Mouse (Mus musculus) CH12.LX (cell line): ENCODE results near the gene Atad1. TPM values are rescaled to one million over a fixed set of nuclear protein-coding genes. Genes with fewer than 3 reads are reported as not detected.

Source experiments
- DNase-seq: peaks from one replicate; pipeline ENCODE4 v3.0.0-alpha.2; 2013; ENCODE audit errors: extremely low read depth
- H3K27ac ChIP-seq: 2 replicates; pipeline ENCODE4 v1.5.1; 2012; ENCODE audit warnings: low read depth, mild to moderate bottlenecking, control low read depth, moderate library complexity; ENCODE audit not compliant: insufficient read depth
- H3K27me3 ChIP-seq: replicated peaks from 2 replicates; pipeline ENCODE3; 2012; ENCODE audit warnings: inconsistent platforms
- H3K36me3 ChIP-seq, 2 experiments: replicated peaks in 1 of 2; 2 replicates each; pipeline versions ENCODE3 to v1.6.1; 2012; ENCODE audit warnings: inconsistent platforms in 1 of 2, low read length in 1 of 2, mild to moderate bottlenecking in 1 of 2, mixed read lengths in 1 of 2, moderate library complexity in 1 of 2; ENCODE audit not compliant: control insufficient read depth in 1 of 2, insufficient read depth in 1 of 2
- H3K4me1 ChIP-seq, 2 experiments: 2 replicates each; pipeline ENCODE4 v1.6.1; 2012; ENCODE audit warnings: inconsistent platforms in 1 of 2, moderate library complexity in 1 of 2; ENCODE audit not compliant: insufficient read depth in 2 of 2, control insufficient read depth in 1 of 2
- H3K4me2 ChIP-seq: 2 replicates; pipeline ENCODE4 v1.6.1; 2012; ENCODE audit warnings: low read depth, mild to moderate bottlenecking, control low read depth; ENCODE audit not compliant: poor library complexity, insufficient read depth, severe bottlenecking
- H3K4me3 ChIP-seq, 3 experiments: fragments of 150-350 bp in 1 of 3; sonication (generic) in 1 of 3; replicated peaks in 1 of 3; 2 replicates each; pipeline versions ENCODE3 to v1.5.1; 2011 to 2012; ENCODE audit warnings: low read depth in 2 of 3, low read length in 2 of 3, mild to moderate bottlenecking in 2 of 3, moderate library complexity in 2 of 3, control low read depth in 1 of 3, improper control_type of control experiment in 1 of 3, inconsistent platforms in 1 of 3, mixed read lengths in 1 of 3; ENCODE audit not compliant: poor library complexity in 1 of 3
- H3K79me2 ChIP-seq: replicated peaks from 2 replicates; pipeline ENCODE4 v1.6.1; 2012; ENCODE audit warnings: mild to moderate bottlenecking, moderate library complexity; ENCODE audit not compliant: control insufficient read depth, poor library complexity, insufficient read depth, severe bottlenecking; ENCODE audit errors: extremely low read depth
- H3K9ac ChIP-seq: 2 replicates; pipeline ENCODE4 v1.6.1; 2012; ENCODE audit warnings: low read depth, mild to moderate bottlenecking, control low read depth, moderate library complexity; ENCODE audit not compliant: insufficient read depth
- H3K9me3 ChIP-seq: replicated peaks from 2 replicates; pipeline ENCODE3; 2012; ENCODE audit warnings: low read length, inconsistent platforms, mixed read lengths
- BHLHE40 ChIP-seq: IDR thresholded peaks from 2 replicates; pipeline ENCODE4 v1.6.1; 2011; ENCODE audit warnings: mild to moderate bottlenecking, low read depth, low read length, improper control_type of control experiment
- CHD2 ChIP-seq: IDR thresholded peaks from 2 replicates; pipeline ENCODE4 v1.6.1; 2011; ENCODE audit warnings: low read length, improper control_type of control experiment
- CTCF ChIP-seq, 2 experiments: IDR thresholded peaks in 1 of 2; conservative IDR thresholded peaks in 1 of 2; 2 replicates each; pipeline ENCODE4 v1.5.1; 2011 to 2012; ENCODE audit warnings: low read depth in 2 of 2, low read length in 2 of 2, improper control_type of control experiment in 1 of 2, inconsistent platforms in 1 of 2, mild to moderate bottlenecking in 1 of 2, moderate library complexity in 1 of 2
- E2F4 ChIP-seq: IDR thresholded peaks from 2 replicates; pipeline ENCODE4 v1.6.1; 2011; ENCODE audit warnings: low read depth, low read length, improper control_type of control experiment; ENCODE audit not compliant: insufficient replicate concordance
- EP300 ChIP-seq: IDR thresholded peaks from 2 replicates; pipeline ENCODE4 v1.6.1; 2011; ENCODE audit warnings: low read length, improper control_type of control experiment
- ETS1 ChIP-seq: conservative IDR thresholded peaks from 2 replicates; pipeline ENCODE4 v1.6.1; 2012; ENCODE audit warnings: low read depth, mild to moderate bottlenecking, inconsistent platforms, low read length, improper control_type of control experiment, moderate library complexity
- GABPA ChIP-seq: IDR thresholded peaks from 2 replicates; pipeline ENCODE4 v1.6.1; 2012; ENCODE audit warnings: low read depth, low read length, improper control_type of control experiment, inconsistent platforms; ENCODE audit not compliant: insufficient replicate concordance
- HCFC1 ChIP-seq: IDR thresholded peaks from 2 replicates; pipeline ENCODE4 v1.6.1; 2012; ENCODE audit warnings: low read depth, mild to moderate bottlenecking, inconsistent platforms, low read length, improper control_type of control experiment
- JUN ChIP-seq: IDR thresholded peaks from 2 replicates; pipeline ENCODE4 v1.6.1; 2011; ENCODE audit warnings: low read depth, mild to moderate bottlenecking, low read length, improper control_type of control experiment, moderate library complexity; ENCODE audit not compliant: insufficient read depth
- KAT2A ChIP-seq: IDR thresholded peaks from 2 replicates; pipeline ENCODE4 v1.6.1; 2012; ENCODE audit warnings: low read length, improper control_type of control experiment, inconsistent platforms; ENCODE audit not compliant: insufficient replicate concordance
- MAFK ChIP-seq: IDR thresholded peaks from 2 replicates; pipeline ENCODE4 v1.6.1; 2011; ENCODE audit warnings: low read length, improper control_type of control experiment; ENCODE audit not compliant: insufficient replicate concordance
- MAX ChIP-seq: IDR thresholded peaks from 2 replicates; pipeline ENCODE4 v1.6.1; 2011; ENCODE audit warnings: low read length, improper control_type of control experiment
- MAZ ChIP-seq: IDR thresholded peaks from 2 replicates; pipeline ENCODE4 v1.6.1; 2012; ENCODE audit warnings: low read depth, mild to moderate bottlenecking, inconsistent platforms, low read length, improper control_type of control experiment, moderate library complexity
- MEF2A ChIP-seq: IDR thresholded peaks from 2 replicates; pipeline ENCODE4 v1.6.1; 2014; ENCODE audit warnings: low read depth, mild to moderate bottlenecking, inconsistent platforms, low read length, improper control_type of control experiment, borderline replicate concordance
- MXI1 ChIP-seq: IDR thresholded peaks from 2 replicates; pipeline ENCODE4 v1.6.1; 2011; ENCODE audit warnings: mild to moderate bottlenecking, low read depth, low read length, improper control_type of control experiment
- MYC ChIP-seq: IDR thresholded peaks from 2 replicates; pipeline ENCODE4 v1.6.1; 2011; ENCODE audit warnings: low read depth, mild to moderate bottlenecking, improper control_type of control experiment, low read length
- NELFE ChIP-seq: IDR thresholded peaks from 2 replicates; pipeline ENCODE4 v1.6.1; 2011; ENCODE audit warnings: low read depth, low read length, improper control_type of control experiment
- NRF1 ChIP-seq: IDR thresholded peaks from 2 replicates; pipeline ENCODE4 v1.6.1; 2014; ENCODE audit warnings: low read depth, mild to moderate bottlenecking, inconsistent platforms, low read length, improper control_type of control experiment, moderate library complexity
- PAX5 ChIP-seq: IDR thresholded peaks from 2 replicates; pipeline ENCODE4 v1.6.1; 2012; ENCODE audit warnings: low read length, inconsistent platforms, mixed read lengths
- POLR2A ChIP-seq: IDR thresholded peaks from 2 replicates; pipeline ENCODE4 v1.6.1; 2011; ENCODE audit warnings: low read depth, mild to moderate bottlenecking, improper control_type of control experiment, low read length
- RAD21 ChIP-seq: IDR thresholded peaks from 2 replicates; pipeline ENCODE4 v1.6.1; 2011; ENCODE audit warnings: low read depth, mild to moderate bottlenecking, low read length, improper control_type of control experiment, moderate library complexity
- RCOR1 ChIP-seq: conservative IDR thresholded peaks from 2 replicates; pipeline ENCODE4 v1.6.1; 2012; ENCODE audit warnings: low read depth, mild to moderate bottlenecking, inconsistent platforms, low read length, improper control_type of control experiment
- SIN3A ChIP-seq: IDR thresholded peaks from 2 replicates; pipeline ENCODE4 v1.6.1; 2012; ENCODE audit warnings: low read length, improper control_type of control experiment, inconsistent platforms
- TBP ChIP-seq: conservative IDR thresholded peaks from 2 replicates; pipeline ENCODE4 v1.6.1; 2011; ENCODE audit warnings: low read depth, low read length, improper control_type of control experiment
- TCF12 ChIP-seq: IDR thresholded peaks from 2 replicates; pipeline ENCODE4 v1.6.1; 2014; ENCODE audit warnings: low read depth, mild to moderate bottlenecking, inconsistent platforms, low read length, improper control_type of control experiment
- UBTF ChIP-seq: IDR thresholded peaks from 2 replicates; pipeline ENCODE4 v1.6.1; 2012; ENCODE audit warnings: low read depth, mild to moderate bottlenecking, inconsistent platforms, low read length, improper control_type of control experiment, moderate library complexity
- USF1 ChIP-seq: IDR thresholded peaks from 2 replicates; pipeline ENCODE4 v1.6.1; 2014; ENCODE audit warnings: low read depth, mild to moderate bottlenecking, inconsistent platforms, low read length, improper control_type of control experiment
- USF2 ChIP-seq: conservative IDR thresholded peaks from 2 replicates; pipeline ENCODE4 v1.6.1; 2011; ENCODE audit warnings: low read depth, low read length, improper control_type of control experiment
- ZC3H11A ChIP-seq: IDR thresholded peaks from 2 replicates; pipeline ENCODE4 v1.6.1; 2012; ENCODE audit warnings: low read depth, mild to moderate bottlenecking, inconsistent platforms, low read length, improper control_type of control experiment
- ZNF384 ChIP-seq: IDR thresholded peaks from 2 replicates; pipeline ENCODE4 v1.6.1; 2012; ENCODE audit warnings: low read depth, low read length, improper control_type of control experiment, inconsistent platforms
- dilution Hi-C: fragments of 300-500 bp; cut with MboI; formaldehyde crosslinking; loops from 2 replicates; pipeline ENCODE4 v1.14.3; 2020; ENCODE audit warnings: low sequenced_read_pairs; ENCODE audit not compliant: extremely low pct_unique_long_range_greater_than_20kb, extremely low pct_ligation_motif_present
- in situ Hi-C: fragments of 300-500 bp; cut with MboI; formaldehyde crosslinking; loops from 3 replicates; pipeline ENCODE4 v1.14.3; 2019; ENCODE audit warnings: low sequenced_read_pairs, low pct_ligation_motif_present, low pct_unique_long_range_greater_than_20kb, mixed read lengths
- polyA plus RNA-seq: library from polyadenylated mRNA; unstranded; fragments of >175 nt; gene quantifications from 2 replicates; pipeline ENCODE4 v1.2.1, GENCODE M21; 2012; ENCODE audit warnings: low read depth; ENCODE audit not compliant: insufficient read length
- total RNA-seq, 2 experiments: library from RNA; depleted of rRNA; stranded (reverse); fragments of 300-350 nt in 1 of 2; fragments of >200 nt in 1 of 2; gene quantifications; 2 replicates each; pipeline ENCODE4 v1.2.3; 2012 to 2014

Gene Atad1
- total and polyA plus RNA-seq, 3 experiments = 78.5 to 268 (median 103) TPM

DNA sequence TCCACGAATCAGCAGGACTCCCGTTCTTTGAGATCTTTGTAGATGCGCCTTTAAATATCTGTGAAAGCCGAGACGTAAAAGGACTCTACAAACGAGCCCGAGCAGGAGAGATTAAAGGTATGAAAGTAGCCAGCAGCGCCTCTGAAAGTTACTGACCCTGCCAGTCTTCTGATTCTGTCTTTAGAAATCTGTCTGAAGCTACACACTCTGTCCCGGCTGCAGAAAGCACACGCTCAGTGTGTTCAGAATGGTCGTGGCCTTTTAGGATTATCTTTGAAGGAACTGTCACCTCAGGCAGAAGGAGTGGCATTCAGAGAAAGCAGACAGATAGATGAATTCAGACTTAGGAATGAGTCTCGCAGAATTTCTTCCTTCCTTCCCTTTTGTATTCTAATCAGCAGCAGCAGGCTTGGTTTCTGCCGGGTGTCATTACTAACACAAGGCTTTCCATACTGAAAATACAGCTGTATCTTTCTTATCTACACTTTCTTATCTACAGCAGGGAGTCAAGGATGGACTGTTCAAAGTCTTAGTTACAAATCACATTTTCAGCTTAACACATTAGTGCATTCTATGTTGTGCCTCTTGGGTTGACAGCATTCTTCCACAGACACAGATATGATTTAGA, 101.2 kb downstream of the Atad1 start:
- no peak for DNase-seq
- Histone ChIP-seq H3K36me3 (no peaks in the 10 kb centered on the region), H3K4me1 (peaks cover 4 to 25% of the 10 kb centered on the region in 2 experiments), H3K4me2 (no peak overlapping the region), H3K9ac (no peak overlapping the region), H3K79me2 (no peaks in the 10 kb centered on the region), H3K27ac (no peak overlapping the region), H3K4me3 (no peak overlapping the region), H3K9me3 (no peaks in the 10 kb centered on the region), H3K27me3 (peaks cover 1% of the 10 kb centered on the region)
- dilution Hi-C loops (no loop called here), in situ Hi-C loops (no loop called here)
- TF ChIP-seq TBP (no peak), CTCF (conservative IDR thresholded peaks at IDR 0.05 in 1 of 2, IDR thresholded peaks at IDR 0.05 in 1 of 2; ENCODE audit: low read depth in 2 of 2, low read length in 2 of 2) (no peak), UBTF (no peak), MAFK (no peak), GABPA (no peak), PAX5 (no peak), ZNF384 (no peak), NELFE (no peak), MAZ (no peak)

DNA sequence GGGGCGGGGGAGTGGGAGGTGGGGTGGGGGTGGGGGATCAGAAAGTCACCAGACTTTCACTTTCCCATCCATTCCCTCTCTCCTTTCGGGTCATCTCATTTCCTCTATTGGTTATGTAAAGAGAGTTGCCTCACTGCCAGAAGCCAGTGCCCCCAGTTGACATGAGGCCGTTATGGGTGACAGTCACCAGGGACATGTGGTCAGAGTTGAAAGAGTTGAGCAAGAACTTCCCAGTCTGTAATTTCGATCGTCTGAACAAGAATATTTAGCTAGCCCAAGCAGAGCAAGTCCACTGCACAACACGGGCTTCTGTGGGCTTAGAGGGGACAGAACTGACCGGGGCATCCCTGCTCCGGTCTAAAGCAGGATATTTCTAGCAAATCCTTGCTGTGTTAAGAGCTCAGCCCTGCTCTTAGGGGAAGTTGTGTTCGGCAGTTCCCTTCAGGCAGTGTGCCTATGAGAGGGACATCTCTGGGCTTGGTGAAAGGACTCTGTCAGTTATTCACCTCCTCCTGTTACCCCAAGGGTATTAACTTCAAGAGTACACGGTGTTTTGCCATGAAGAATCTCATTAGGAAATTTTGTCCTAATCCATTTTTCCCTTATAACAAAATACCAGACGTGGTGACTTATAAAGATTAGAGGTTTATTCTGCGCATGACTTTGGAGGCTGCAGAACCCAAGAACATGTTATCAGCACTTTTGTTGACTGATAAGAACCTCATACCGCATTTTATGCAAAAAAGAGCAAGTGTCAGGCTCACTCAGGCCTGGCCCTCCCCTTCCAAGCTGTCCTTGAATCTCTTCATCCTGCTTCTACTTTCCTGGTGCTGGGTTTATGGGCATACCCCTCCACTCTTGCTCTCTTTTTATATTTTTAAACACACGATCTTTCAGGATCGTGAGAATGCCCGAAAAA, 102.0 kb downstream of the Atad1 start:
- Histone ChIP-seq H3K4me3 (no peak overlapping the region), H3K27me3 (peaks cover 1% of the 10 kb centered on the region), H3K79me2 (no peaks in the 10 kb centered on the region), H3K4me2 (peak overlapping the region; percentile 84), H3K9me3 (no peaks in the 10 kb centered on the region), H3K27ac (no peak overlapping the region), H3K9ac (no peak overlapping the region), H3K4me1 (peaks cover 4 to 25% of the 10 kb centered on the region in 2 experiments), H3K36me3 (no peaks in the 10 kb centered on the region)
- peak; percentile 62 for DNase-seq
- in situ Hi-C loops = no loop called here
- dilution Hi-C loops = no loop called here
- TF ChIP-seq RCOR1 = no peak
- no peak; the same call in 1 of the 2 replicates for TF ChIP-seq RAD21
- TF ChIP-seq USF1 = no peak
- TF ChIP-seq MAZ = peak; percentile 50; the same call in 1 of the 2 replicates
- TF ChIP-seq TCF12 = no peak
- TF ChIP-seq USF2 = no peak
- no peak for TF ChIP-seq EP300
- peak; percentile 90 for TF ChIP-seq BHLHE40
- peak; percentile 4; the same call in 1 of the 2 replicates for TF ChIP-seq JUN
- peak; percentile 59; the same call in 1 of the 2 replicates for TF ChIP-seq MXI1
- peak; percentile 80 for TF ChIP-seq MAX
- TF ChIP-seq ETS1 = peak; percentile 70
- no peak for TF ChIP-seq ZC3H11A
- TF ChIP-seq NELFE = no peak
- TF ChIP-seq NRF1 = no peak
- TF ChIP-seq POLR2A = no peak
- no peak for TF ChIP-seq E2F4
- no peak for TF ChIP-seq KAT2A
- peak; percentile 46 for TF ChIP-seq CHD2
- peak; percentile 65; the same call in 1 of the 2 replicates for TF ChIP-seq MEF2A
- TF ChIP-seq TBP = no peak
- TF ChIP-seq MYC = peak; percentile 71; the same call in 1 of the 2 replicates
- no peak for TF ChIP-seq SIN3A
- TF ChIP-seq HCFC1 = no peak
